Mouse (Mus musculus) ES-Bruce4 (cell line): ENCODE measurements around the gene Smim15.

Experiments
- CTCF ChIP-seq: IDR thresholded peaks from one replicate; pipeline ENCODE4 v1.8.1; 2011; ENCODE audit warnings: low read depth, low read length
- EP300 ChIP-seq: IDR thresholded peaks from 2 replicates; pipeline ENCODE4 v1.6.1; 2011; ENCODE audit warnings: low read depth, low read length; ENCODE audit not compliant: insufficient read depth

GRCm38 (mm10) chr13:107995211-107995610, 49.0 kb upstream of the Smim15 start:
- no peak for TF ChIP-seq CTCF
- no peak for TF ChIP-seq EP300
